Mouse (Mus musculus) C2C12 (cell line): Measurements from ENCODE around the gene P4htm. TPM values are rescaled to one million over a fixed set of nuclear protein-coding genes. Genes with fewer than 3 reads are reported as not detected.

Source experiments
- H3K27me3 ChIP-seq: one replicate; pipeline ENCODE4 v1.6.1; 2011; ENCODE audit not compliant: control insufficient read depth, insufficient read depth, insufficient read length
- H3K36me3 ChIP-seq: one replicate; pipeline ENCODE4 v1.6.1; 2011; ENCODE audit not compliant: control insufficient read depth, insufficient read depth
- H3K4me3 ChIP-seq: one replicate; pipeline ENCODE4 v1.5.1; 2011; ENCODE audit warnings: mild to moderate bottlenecking, control low read depth; ENCODE audit not compliant: poor library complexity, insufficient read depth, severe bottlenecking
- H3K79me2 ChIP-seq: one replicate; pipeline ENCODE4 v1.6.1; 2011; ENCODE audit not compliant: control insufficient read depth, insufficient read depth
- H3K79me3 ChIP-seq: one replicate; pipeline ENCODE4 v1.6.1; 2011; ENCODE audit warnings: low read depth, control low read depth
- H3ac ChIP-seq: one replicate; pipeline ENCODE3; 2011; ENCODE audit warnings: low read depth; ENCODE audit not compliant: control insufficient read depth, insufficient read length
- CEBPB ChIP-seq: IDR thresholded peaks from one replicate; pipeline ENCODE4 v1.6.1; 2011; ENCODE audit warnings: low read depth, mild to moderate bottlenecking, control low read depth, moderate library complexity
- CTCF ChIP-seq: IDR thresholded peaks from one replicate; pipeline ENCODE4 v1.5.1; 2011; ENCODE audit not compliant: control insufficient read depth, insufficient read depth, insufficient read length
- FOSL1 ChIP-seq: IDR thresholded peaks from one replicate; pipeline ENCODE4 v1.8.0; 2011; ENCODE audit warnings: mild to moderate bottlenecking, low read length; ENCODE audit not compliant: poor library complexity, insufficient read depth, severe bottlenecking
- MAX ChIP-seq: IDR thresholded peaks from one replicate; pipeline ENCODE4 v1.6.1; 2011; ENCODE audit warnings: mild to moderate bottlenecking, control low read depth
- MYOD1 ChIP-seq: IDR thresholded peaks from one replicate; pipeline ENCODE4 v1.6.1; 2011; ENCODE audit warnings: low read depth; ENCODE audit not compliant: control insufficient read depth, insufficient read length
- MYOG ChIP-seq: IDR thresholded peaks from one replicate; pipeline ENCODE4 v1.6.1; 2011; ENCODE audit not compliant: control insufficient read depth, insufficient read length; ENCODE audit errors: extremely low read depth
- USF1 ChIP-seq: IDR thresholded peaks from one replicate; pipeline ENCODE4 v1.6.1; 2011; ENCODE audit warnings: low read depth, mild to moderate bottlenecking, control low read depth, moderate library complexity
- polyA plus RNA-seq: library from polyadenylated mRNA; unstranded; fragments of >200 nt; fragmentation: generic; extraction: Trizol; gene quantifications from one replicate; pipeline ENCODE4 v1.2.1, GENCODE M21; 2012; ENCODE audit warnings: missing spikeins

Gene P4htm
- polyA plus RNA-seq, 1 experiment = 1.3 TPM

DNA sequence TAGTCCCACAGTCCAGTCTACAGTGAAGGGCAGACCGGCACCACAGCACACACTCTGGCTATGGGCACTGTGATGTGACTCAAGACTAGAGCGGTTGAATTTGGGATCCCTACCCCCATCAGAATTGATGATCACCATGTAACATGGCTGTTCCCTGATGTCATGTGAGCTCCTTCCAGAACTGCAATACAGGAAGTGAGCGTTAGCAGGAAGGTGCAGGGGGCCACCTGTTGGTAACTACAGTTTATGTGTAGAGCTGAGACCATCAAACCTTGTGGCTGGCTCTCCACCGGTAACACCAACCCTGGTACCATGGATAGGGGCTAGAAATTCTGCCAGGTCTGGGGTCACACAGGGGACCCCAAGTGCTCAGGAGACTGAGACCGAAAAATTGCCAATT, 8.2 kb downstream of the P4htm start:
- no peak for TF ChIP-seq MYOG
- no peak for TF ChIP-seq USF1
- TF ChIP-seq FOSL1 = no peak
- TF ChIP-seq MAX = no peak
- TF ChIP-seq CEBPB = no peak
- TF ChIP-seq MYOD1 = no peak
- no peak for TF ChIP-seq CTCF
- H3K79me2 ChIP-seq = no peaks in the 10 kb centered on the region

DNA sequence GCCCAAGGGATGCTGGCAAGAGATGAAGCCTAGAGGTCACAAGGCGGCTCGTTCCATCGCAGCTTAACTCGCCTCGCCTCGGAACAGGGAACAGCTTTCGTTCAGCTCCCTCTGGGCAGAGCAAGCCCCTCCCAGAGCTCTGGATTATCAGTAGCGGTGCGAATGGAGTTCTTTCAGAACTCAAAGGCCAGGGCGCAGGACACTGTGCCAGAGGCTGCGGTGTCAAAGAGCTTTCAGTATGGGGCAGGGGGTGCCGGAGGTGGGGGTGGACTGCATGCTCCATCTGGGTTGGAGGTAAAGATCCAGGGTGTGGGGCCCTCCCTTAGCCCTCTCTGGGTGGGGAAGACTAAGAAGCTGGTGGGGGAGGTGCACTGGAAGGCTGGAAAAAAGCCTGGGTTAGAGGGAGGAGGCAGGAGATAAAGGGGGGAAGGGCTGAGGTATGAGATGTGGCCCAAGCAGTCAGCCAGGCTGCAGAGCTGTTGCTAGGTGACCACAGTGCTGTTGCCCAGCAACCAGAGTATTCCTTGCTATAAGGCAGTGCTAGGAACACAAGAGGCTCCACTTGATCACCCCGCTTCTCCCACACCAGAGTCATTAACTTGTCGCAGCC, 9.8 kb downstream of the P4htm start:
- Histone ChIP-seq H3K4me3 (no peak overlapping the region), H3K27me3 (no peaks in the 10 kb centered on the region), H3K36me3 (no peaks in the 10 kb centered on the region), H3K79me3 (no peaks in the 10 kb centered on the region), H3ac (no peak overlapping the region), H3K79me2 (no peaks in the 10 kb centered on the region)
- TF ChIP-seq CTCF (no peak), CEBPB (no peak), USF1 (no peak), MYOG (no peak), MAX (no peak), FOSL1 (no peak), MYOD1 (no peak)

More for the DNA sequence above, 8.2 kb downstream of the P4htm start:
- no peak overlapping the region for H3ac ChIP-seq
- no peaks in the 10 kb centered on the region for H3K27me3 ChIP-seq
- H3K79me3 ChIP-seq = no peaks in the 10 kb centered on the region
- H3K36me3 ChIP-seq = no peaks in the 10 kb centered on the region
- H3K4me3 ChIP-seq = no peak overlapping the region

DNA sequence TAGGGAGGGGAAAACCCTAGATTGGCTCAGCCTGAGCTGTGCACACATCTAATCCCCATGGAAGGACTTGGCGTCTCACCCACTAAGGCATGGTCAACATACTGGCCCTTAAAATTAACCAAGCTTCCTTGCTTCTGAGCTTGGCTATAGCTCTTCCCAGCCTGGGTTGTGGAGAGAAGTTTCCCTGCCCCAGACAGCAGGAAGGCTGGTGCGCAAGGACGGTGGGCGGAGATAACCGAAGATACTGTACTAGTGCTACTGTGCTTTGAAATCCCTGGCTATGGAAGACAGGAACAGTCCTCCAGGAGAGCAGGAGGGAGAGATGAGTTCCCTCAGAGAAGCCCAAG, 18.1 kb downstream of the P4htm start:
- Histone ChIP-seq H3K27me3 (no peaks in the 10 kb centered on the region), H3ac (no peak overlapping the region), H3K79me3 (peaks cover 3% of the 10 kb centered on the region), H3K79me2 (peaks cover 13% of the 10 kb centered on the region), H3K36me3 (no peaks in the 10 kb centered on the region), H3K4me3 (no peak overlapping the region)
- TF ChIP-seq CTCF = no peak
- no peak for TF ChIP-seq FOSL1
- TF ChIP-seq USF1 = no peak
- TF ChIP-seq MYOD1 = no peak
- TF ChIP-seq CEBPB = no peak
- no peak for TF ChIP-seq MYOG
- TF ChIP-seq MAX = no peak

DNA sequence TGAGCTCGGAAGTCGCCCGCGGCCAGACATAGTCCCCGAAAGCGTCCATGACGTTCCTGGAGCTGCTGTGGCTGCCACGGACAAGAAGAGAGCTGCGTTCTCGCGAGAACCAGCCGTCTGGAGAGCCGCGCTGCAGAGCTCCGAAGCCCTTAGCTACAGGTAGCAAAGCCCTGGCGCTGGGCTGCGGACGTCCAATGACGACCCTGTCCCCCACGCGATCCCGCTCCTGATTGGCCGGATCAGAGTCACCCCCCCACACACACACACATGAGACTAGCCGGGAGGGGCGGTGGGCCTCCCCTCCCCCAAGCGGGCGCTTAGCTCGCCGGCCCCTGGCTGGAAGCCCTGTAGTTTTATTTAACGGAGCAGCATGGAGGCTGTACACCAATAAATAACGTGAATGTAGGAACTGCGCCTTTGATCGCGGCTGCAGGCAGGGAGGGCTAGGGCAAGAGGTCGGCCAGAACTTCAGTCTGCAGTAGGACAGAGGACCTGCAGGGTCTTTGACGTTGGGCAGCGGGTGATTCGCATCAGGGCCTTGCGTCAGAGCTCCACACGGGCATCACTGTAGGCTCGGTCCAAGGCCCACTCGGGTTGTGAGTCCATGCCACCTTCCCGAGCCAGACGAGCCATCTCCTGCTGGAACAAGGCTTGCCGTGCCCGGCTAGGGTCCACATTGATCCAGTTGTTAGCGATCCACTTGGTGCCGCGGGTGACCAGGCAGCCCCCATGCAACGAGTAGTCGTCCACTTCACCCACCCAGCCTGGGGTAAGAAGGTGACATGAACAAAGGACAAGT, 18.7 kb downstream of the P4htm start, which contains the start of gene Wdr6:
TSS of gene Wdr6 (minus strand) at position 195 of the 799 bp plus-strand sequence.
- TF ChIP-seq MYOG = no peak
- Histone ChIP-seq H3K36me3 (no peaks in the 10 kb centered on the region), H3K79me3 (peaks cover 3% of the 10 kb centered on the region), H3K27me3 (no peaks in the 10 kb centered on the region), H3K4me3 (peak within 1 kb of the TSS; percentile 66), H3ac (peak within 1 kb of the TSS; percentile 81), H3K79me2 (peaks cover 13% of the 10 kb centered on the region)

DNA sequence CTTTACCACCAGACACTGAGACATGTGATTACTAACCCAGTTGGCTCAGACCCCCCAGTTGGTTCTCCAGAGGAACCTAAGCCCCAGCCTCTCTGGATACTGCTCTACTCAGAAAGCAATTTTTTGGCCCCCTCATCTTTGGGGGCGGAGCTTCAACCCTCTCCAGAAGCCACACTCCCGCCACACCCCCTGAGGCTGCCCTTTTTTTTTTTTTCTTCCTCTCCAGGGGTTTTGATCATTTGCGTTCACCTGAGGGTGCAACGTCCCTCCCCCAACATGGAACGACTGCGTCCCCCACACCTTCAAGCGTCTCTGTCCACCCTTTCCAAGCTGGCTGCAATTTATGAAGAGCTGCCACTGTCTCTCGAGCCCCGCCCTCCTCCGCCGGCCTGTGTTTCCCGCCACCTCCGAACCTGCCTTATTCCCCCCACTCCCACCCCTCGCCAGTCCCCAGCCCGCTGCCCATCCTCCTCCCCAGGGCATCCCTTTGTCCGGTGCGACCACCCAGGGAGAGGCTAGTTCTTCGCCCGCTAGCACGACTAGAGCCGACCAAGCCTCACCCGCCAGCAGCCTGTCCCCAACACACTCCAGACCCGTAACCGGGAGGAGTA, 19.4 kb downstream of the P4htm start:
- TF ChIP-seq CEBPB (no peak), MYOG (no peak), USF1 (no peak), MAX (no peak), MYOD1 (no peak), FOSL1 (no peak), CTCF (no peak)
- Histone ChIP-seq H3K79me2 (peaks cover 13% of the 10 kb centered on the region), H3ac (peak overlapping the region; percentile 81), H3K27me3 (no peaks in the 10 kb centered on the region), H3K79me3 (peaks cover 3% of the 10 kb centered on the region), H3K36me3 (peaks cover 5% of the 10 kb centered on the region), H3K4me3 (peak overlapping the region; percentile 66)

DNA sequence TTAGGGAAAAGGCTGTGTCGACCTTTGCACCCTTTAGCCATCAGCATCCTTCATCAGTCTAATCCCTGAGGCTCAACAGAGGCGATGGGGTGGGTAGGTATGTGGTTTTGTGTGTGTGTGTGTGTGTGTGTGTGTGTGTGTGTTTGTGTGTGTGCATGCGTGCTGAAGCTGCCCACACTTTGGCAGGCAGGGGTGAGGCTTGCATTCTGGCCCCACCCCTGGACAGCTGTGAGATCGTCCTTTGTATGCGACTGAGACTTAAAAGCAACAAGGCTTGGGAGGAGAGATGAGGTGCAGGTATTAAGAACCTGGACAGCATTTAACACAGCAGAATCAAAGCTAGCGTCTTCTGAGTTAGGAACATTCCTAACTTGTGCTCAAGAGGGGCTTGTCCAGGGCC, 20.4 kb downstream of the P4htm start:
- TF ChIP-seq CTCF = no peak
- no peak for TF ChIP-seq CEBPB
- TF ChIP-seq MYOD1 = no peak
- TF ChIP-seq MAX = no peak
- no peak for TF ChIP-seq FOSL1
- no peak for TF ChIP-seq MYOG
- Histone ChIP-seq H3K4me3 (no peak overlapping the region), H3K27me3 (no peaks in the 10 kb centered on the region), H3ac (no peak overlapping the region), H3K79me2 (peaks cover 13% of the 10 kb centered on the region), H3K79me3 (peaks cover 3% of the 10 kb centered on the region), H3K36me3 (peaks cover 6% of the 10 kb centered on the region)
